Mouse (Mus musculus) left cerebral cortex, postnatal 25 days (tissue): ENCODE results near the gene Sox10. TPM values are rescaled to one million over a fixed set of nuclear protein-coding genes. Genes with fewer than 3 reads are reported as not detected.

ENCODE experiments used
- total RNA-seq, 2 experiments: library from RNA; stranded (reverse); gene quantifications; 2 replicates each; pipeline ENCODE4 v1.2.3; 2021

Gene Sox10
- total RNA-seq, 2 experiments from 2014 or later, result 24.5 to 25.4 TPM

Other genes starting within 250 kb of the Sox10 start
- gene Lgals1, start 238.5 kb downstream of the Sox10 start, total RNA-seq, result 10 to 100 TPM; 19.6 to 21.3 TPM
- 10 to 100 TPM; 37.7 to 37.9 TPM for gene Nol12, start 230.3 kb downstream of the Sox10 start, total RNA-seq
- 10 to 100 TPM; 16.4 to 16.8 TPM for gene Triobp, start 217.5 kb downstream of the Sox10 start, total RNA-seq
- gene H1f0, start 136.8 kb downstream of the Sox10 start, total RNA-seq, result 10 to 100 TPM; 91.8 to 96.6 TPM
- gene Galr3, start 123.4 kb downstream of the Sox10 start, total RNA-seq, result under 1 TPM; 0.53 to 0.55 TPM
- gene Ankrd54, start 102.3 kb downstream of the Sox10 start, total RNA-seq, result 10 to 100 TPM; 19.1 to 21.1 TPM
- gene Eif3l, start 90.1 kb downstream of the Sox10 start, total RNA-seq, result 10 to 100 TPM; 66.3 to 69.3 TPM
- 10 to 100 TPM; 23.8 to 24.1 TPM for gene Micall1, start 56.3 kb downstream of the Sox10 start, total RNA-seq
- gene Polr2f, start 24.2 kb downstream of the Sox10 start, total RNA-seq, result 100 to 1,000 TPM in 1 of 2 experiments, 10 to 100 TPM in 1; 98.4 to 106 TPM
- 10 to 100 TPM; 11.7 to 12.2 TPM for gene 1700088E04Rik, start 24.0 kb downstream of the Sox10 start, total RNA-seq
- gene Pick1, start 63.9 kb upstream of the Sox10 start, total RNA-seq, result 10 to 100 TPM; 49.9 to 54.6 TPM
- under 1 TPM; 0.37 to 0.53 TPM for gene Gm49486, start 64.2 kb upstream of the Sox10 start, total RNA-seq
- gene Slc16a8, start 89.5 kb upstream of the Sox10 start, total RNA-seq, result under 1 TPM in 1 of 2 experiments, not detected in 1; 0.37 TPM
- 1 to 10 TPM; 2.3 to 3.7 TPM for gene Baiap2l2, start 120.3 kb upstream of the Sox10 start, total RNA-seq
- 10 to 100 TPM; 20.6 to 22.4 TPM for gene Pla2g6, start 163.2 kb upstream of the Sox10 start, total RNA-seq
- gene Maff, start 181.4 kb upstream of the Sox10 start, total RNA-seq, result 1 to 10 TPM; 1.3 to 1.8 TPM
- 10 to 100 TPM; 57.2 to 67.5 TPM for gene Tmem184b, start 238.3 kb upstream of the Sox10 start, total RNA-seq